Mouse (Mus musculus) embryonic facial prominence, embryonic 14.5 days (tissue): ENCODE results near the gene Ahcyl1. TPM values are rescaled to one million over a fixed set of nuclear protein-coding genes. Genes with fewer than 3 reads are reported as not detected.

ENCODE experiments used
- ATAC-seq: fragments of 200-750 bp; cut with Nextera tagmentation; 2 replicates; pipeline ENCODE4 v1.8.0; 2017; ENCODE audit warnings: low read depth, moderate number of reproducible peaks, moderate TSS enrichment
- DNase-seq: peaks from one replicate; pipeline ENCODE4 v3.0.0-alpha.2; 2015; ENCODE audit warnings: low spot score
- H3K27ac ChIP-seq: fragments of 300-500 bp; sonication (generic); replicated peaks from 2 replicates; pipeline ENCODE4 v1.5.1; 2014; ENCODE audit warnings: low read depth, mild to moderate bottlenecking, low read length, moderate library complexity
- H3K27me3 ChIP-seq: fragments of 300-500 bp; sonication (generic); replicated peaks from 2 replicates; pipeline ENCODE4 v1.6.1; 2014; ENCODE audit warnings: low read length; ENCODE audit not compliant: control insufficient read depth, insufficient read depth
- H3K36me3 ChIP-seq: fragments of 300-500 bp; sonication (generic); 2 replicates; pipeline ENCODE4 v1.6.1; 2014; ENCODE audit warnings: low read length, mixed read lengths; ENCODE audit not compliant: control insufficient read depth, insufficient read depth
- H3K4me1 ChIP-seq: fragments of 300-500 bp; sonication (generic); 2 replicates; pipeline ENCODE4 v1.6.1; 2014; ENCODE audit warnings: antibody characterized with exemption, low read length; ENCODE audit not compliant: control insufficient read depth, insufficient read depth
- H3K4me2 ChIP-seq: fragments of 300-500 bp; sonication (generic); 2 replicates; pipeline ENCODE4 v1.6.1; 2014; ENCODE audit warnings: low read depth, mild to moderate bottlenecking, low read length, moderate library complexity, mixed read lengths
- H3K4me3 ChIP-seq: fragments of 300-500 bp; sonication (generic); 2 replicates; pipeline ENCODE4 v1.5.1; 2014; ENCODE audit warnings: low read depth, mild to moderate bottlenecking, low read length
- H3K9ac ChIP-seq: fragments of 300-500 bp; sonication (generic); 2 replicates; pipeline ENCODE4 v1.6.1; 2014; ENCODE audit warnings: low read depth, mild to moderate bottlenecking, low read length, moderate library complexity, mixed read lengths
- H3K9me3 ChIP-seq: fragments of 300-500 bp; sonication (generic); 2 replicates; pipeline ENCODE4 v1.6.1; 2016; ENCODE audit warnings: low read length; ENCODE audit not compliant: control insufficient read depth
- WGBS: fragments of 180-500 bp; shearing (Covaris S2); extraction: QIAGEN DNeasy Blood & Tissue Kit; methylation state at CpG from one replicate; pipeline ENCODE4 v1.1.7; 2014; 5-methylcytosine and 5-hydroxymethylcytosine counted together
- polyA plus RNA-seq: library from polyadenylated mRNA; unstranded; fragments of >200 nt; fragmentation: Nextera tagmentation; extraction: Ambion mirVana; gene quantifications from 2 replicates; pipeline ENCODE4 v1.2.1, GENCODE M21; 2014

The Ahcyl1 gene
- polyA plus RNA-seq, 1 experiment from 2014 or later = 89.3 TPM

DNA sequence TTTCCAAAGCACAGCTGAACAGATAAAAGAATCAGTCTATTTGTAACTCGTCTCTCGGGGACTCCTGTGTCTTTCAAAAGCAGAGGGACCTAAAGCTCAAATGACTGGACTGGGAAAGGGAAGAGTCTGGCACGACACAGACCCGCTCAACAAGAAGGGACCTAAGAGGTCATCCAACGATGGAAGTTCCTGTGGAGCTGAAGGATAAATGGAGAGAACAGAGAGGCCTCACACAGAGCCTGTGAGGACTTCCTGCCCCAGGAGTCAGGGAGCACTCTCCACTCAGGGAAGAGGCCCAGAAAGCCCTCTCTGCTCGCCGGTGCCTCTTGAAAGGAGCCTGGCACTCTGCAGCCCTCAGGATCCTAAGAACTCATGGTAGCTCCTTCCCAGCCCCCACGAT lies 60.5 kb downstream of the Ahcyl1 start:
- no peaks in the 10 kb centered on the region for H3K27me3 ChIP-seq
- H3K4me1 ChIP-seq = no peaks in the 10 kb centered on the region
- no peaks in the 10 kb centered on the region for H3K9me3 ChIP-seq
- 44% methylated on average over 8 of the region's 8 CpGs for WGBS
- ATAC-seq (no peak), DNase-seq (no peak)
- H3K36me3 ChIP-seq = no peaks in the 10 kb centered on the region
- H3K9ac ChIP-seq = no peak overlapping the region
- H3K27ac ChIP-seq = no peak overlapping the region
- no peak overlapping the region for H3K4me3 ChIP-seq
- H3K4me2 ChIP-seq = no peak overlapping the region

DNA sequence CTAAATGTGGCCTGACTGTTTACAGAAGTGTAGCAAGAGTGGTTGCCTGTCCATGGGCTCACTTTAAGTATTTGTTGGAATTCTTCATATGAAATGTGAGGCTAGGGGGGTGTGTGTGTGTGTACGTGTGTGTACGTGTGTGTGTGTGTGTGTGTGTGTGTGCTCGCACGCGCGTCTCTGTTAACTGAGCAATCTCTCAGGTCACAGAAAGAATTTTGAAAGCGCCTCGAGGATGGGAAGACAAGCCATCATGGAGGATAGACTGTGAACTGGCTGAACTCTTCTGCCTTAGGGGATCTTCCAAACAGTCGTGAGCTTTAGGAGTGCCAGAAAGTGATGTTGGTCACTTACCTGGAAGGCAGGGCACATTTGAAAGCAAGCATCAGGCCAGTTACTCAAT lies 62.5 kb downstream of the Ahcyl1 start:
- H3K9me3 ChIP-seq = no peaks in the 10 kb centered on the region
- peaks cover 6% of the 10 kb centered on the region for H3K4me1 ChIP-seq
- no peak for ATAC-seq
- no peaks in the 10 kb centered on the region for H3K27me3 ChIP-seq
- H3K36me3 ChIP-seq = 0 out of 2 replicates have a peak, but pooled peaks cover 4% of the 10 kb centered on the region
- 89% methylated on average over 9 of the region's 9 CpGs for WGBS
- no peak overlapping the region for H3K27ac ChIP-seq
- no peak for DNase-seq
- H3K4me3 ChIP-seq = no peak overlapping the region
- H3K4me2 ChIP-seq = no peak overlapping the region
- no peak overlapping the region for H3K9ac ChIP-seq

DNA sequence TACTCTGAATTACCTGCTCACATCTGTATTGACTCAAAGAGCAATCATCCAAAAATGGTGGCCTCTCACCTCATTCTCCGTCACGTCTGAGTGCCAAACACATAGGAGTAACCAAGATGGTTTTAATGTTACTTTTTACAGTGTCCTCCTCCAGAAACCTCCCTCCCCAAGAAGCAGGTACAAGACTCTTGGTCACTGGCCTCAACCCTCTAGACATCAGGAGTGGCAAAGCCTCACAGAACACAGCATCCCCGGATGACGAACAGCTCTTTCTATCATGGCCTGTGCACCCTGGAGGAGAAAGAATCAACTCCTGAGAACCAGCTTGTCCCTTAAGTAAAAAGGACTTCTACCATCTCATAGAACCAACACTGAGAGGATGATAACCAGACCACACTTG lies 63.6 kb downstream of the Ahcyl1 start:
- Histone ChIP-seq H3K27me3 (no peaks in the 10 kb centered on the region), H3K4me3 (no peak overlapping the region), H3K9me3 (no peaks in the 10 kb centered on the region), H3K27ac (no peak overlapping the region), H3K4me1 (peaks cover 6% of the 10 kb centered on the region), H3K36me3 (peaks cover 4% of the 10 kb centered on the region), H3K4me2 (no peak overlapping the region), H3K9ac (no peak overlapping the region)
- no peak for ATAC-seq
- whole genome bisulfite sequencing = 86% methylated on average over 4 of the region's 4 CpGs
- DNase-seq = no peak

DNA sequence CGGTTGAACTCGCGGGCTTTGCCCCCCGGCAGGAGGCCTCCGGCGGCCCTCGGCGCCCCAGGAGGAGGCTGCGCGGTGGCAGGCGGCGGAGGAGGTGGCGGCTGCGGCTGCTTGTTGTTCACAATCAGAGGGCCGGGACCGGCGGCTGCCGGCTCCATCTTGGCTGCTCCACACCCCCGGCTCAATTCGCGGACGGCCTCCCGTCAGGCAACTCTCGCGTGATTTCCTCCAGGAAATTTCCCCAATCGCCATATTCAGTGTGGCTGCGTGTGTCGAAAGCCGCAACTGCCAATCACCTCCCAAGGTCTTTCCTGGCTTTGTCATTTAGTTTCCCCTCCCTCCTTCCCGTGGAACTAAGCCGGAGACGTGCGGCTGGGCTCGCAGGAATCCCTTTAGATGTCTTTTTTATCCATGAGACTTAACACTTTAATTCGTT lies 64.8 kb downstream of the Ahcyl1 start, which contains the start of gene Strip1:
Gene Strip1, minus strand, starts transcription at position 172 of the 436 bp plus-strand sequence.
- under 1% methylated on average over 22 of the region's 35 CpGs for WGBS
- DNase-seq (peak; percentile 98), ATAC-seq (peak; percentile 98)
- Histone ChIP-seq H3K36me3 (peaks cover 17% of the 10 kb centered on the region), H3K9me3 (no peaks in the 10 kb centered on the region), H3K4me1 (peaks cover 6% of the 10 kb centered on the region), H3K27me3 (no peaks in the 10 kb centered on the region), H3K4me2 (peak within 1 kb of the TSS; percentile 85), H3K4me3 (peak within 1 kb of the TSS; percentile 83), H3K27ac (peak within 1 kb of the TSS; percentile 91), H3K9ac (peak within 1 kb of the TSS; percentile 93)

DNA sequence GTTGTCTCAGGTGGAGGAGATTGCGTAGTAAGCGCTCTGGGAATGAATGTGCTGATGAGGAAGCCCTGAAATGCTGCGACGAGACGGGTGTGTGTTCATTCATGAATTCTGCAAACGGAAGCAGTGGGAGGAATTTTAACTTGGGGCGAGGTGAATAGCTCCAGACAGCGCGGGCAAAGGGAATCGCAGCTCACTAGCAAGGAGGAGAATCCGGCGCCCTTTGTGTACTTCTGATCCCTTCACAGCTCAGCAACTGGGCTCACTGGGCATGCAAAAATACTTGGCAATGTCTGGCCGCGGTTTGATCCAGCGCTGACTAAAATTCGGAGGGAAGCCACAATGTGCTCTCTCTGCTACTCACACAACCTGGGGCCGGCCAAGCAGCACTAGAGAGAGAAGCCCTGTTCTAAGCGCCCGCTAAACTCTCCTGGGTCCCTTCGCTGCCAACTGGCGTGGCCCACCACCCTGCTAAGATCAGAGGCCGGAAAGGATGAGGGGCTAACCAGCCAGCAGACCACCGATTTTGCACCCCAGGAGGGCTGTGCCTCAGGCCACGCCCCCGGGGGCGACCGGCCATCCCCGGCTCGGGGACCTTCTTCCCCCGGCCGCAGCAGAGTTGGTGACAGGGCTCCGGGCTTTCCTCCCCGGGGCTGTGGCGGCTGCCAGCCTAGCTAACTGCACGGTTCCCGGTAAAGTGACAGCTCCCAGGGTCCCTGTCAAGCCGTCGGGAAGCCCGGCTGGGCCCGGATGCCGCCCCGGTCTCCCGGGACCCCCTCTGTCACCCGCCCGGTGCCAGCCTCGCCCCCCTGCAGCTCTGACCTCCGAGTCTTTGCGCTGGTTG lies 65.5 kb downstream of the Ahcyl1 start, which contains the start of gene Gm10961:
Gene Gm10961, plus strand, starts transcription at position 641 of the 841 bp plus-strand sequence.
- Histone ChIP-seq H3K36me3 (peaks cover 23% of the 10 kb centered on the region), H3K4me1 (peaks cover 6% of the 10 kb centered on the region), H3K4me2 (peak within 1 kb of the TSS; percentile 85), H3K27ac (peak within 1 kb of the TSS; percentile 91), H3K9me3 (no peaks in the 10 kb centered on the region), H3K27me3 (no peaks in the 10 kb centered on the region), H3K9ac (peak within 1 kb of the TSS; percentile 93), H3K4me3 (peak within 1 kb of the TSS; percentile 83)
- peak; percentile 55 for DNase-seq
- ATAC-seq = peak; percentile 64
- under 1% methylated on average over 41 of the region's 48 CpGs for WGBS

DNA sequence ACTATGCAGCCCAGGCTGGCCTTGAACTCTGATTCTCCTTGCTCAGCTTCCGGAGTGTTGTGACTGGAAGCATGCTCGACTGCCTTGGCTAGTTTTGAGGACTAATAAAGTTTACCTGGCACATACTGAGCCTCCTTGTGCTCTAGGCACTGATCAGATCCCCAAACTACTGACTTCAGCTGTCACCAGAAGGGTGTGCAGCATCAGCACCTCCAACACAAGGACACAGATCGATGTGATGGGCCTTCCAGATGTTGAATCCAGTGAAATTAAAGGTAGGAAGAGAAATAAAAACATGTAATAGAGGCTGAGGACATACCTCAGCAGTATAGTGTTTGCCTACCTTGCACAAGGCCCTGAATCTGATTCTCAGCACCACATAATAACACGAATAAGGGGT lies 66.9 kb downstream of the Ahcyl1 start:
- Histone ChIP-seq H3K4me1 (peaks cover 6% of the 10 kb centered on the region), H3K27me3 (no peaks in the 10 kb centered on the region), H3K9me3 (no peaks in the 10 kb centered on the region), H3K4me3 (no peak overlapping the region), H3K27ac (no peak overlapping the region), H3K4me2 (no peak overlapping the region), H3K9ac (no peak overlapping the region), H3K36me3 (peaks cover 38% of the 10 kb centered on the region)
- ATAC-seq (no peak), DNase-seq (no peak)
- WGBS = 91% methylated on average over 4 of the region's 4 CpGs

DNA sequence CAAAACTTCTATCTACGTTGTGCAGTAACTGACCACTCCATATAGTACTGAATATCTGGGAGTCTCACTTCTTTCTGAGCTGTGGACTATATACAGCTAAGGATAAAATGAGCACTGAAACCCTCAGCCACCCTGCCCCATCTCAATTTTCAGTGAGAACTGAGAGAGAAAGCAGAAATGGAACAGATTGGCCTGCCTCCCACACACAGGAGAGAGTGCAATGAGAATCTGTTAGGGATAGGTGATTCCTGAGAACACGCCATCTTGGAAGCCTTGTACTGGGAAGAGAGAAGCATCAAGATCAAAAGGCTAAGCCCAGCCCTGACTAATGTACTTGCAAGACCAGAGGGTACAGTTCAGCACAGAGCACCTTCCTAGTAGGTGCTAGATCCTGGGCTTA lies 67.8 kb downstream of the Ahcyl1 start:
- DNase-seq = no peak
- no peak overlapping the region for H3K27ac ChIP-seq
- ATAC-seq = no peak
- no peak overlapping the region for H3K4me3 ChIP-seq
- WGBS = 90% methylated on average over 2 of the region's 2 CpGs
- H3K36me3 ChIP-seq = peaks cover 46% of the 10 kb centered on the region
- H3K4me2 ChIP-seq = no peak overlapping the region
- H3K9me3 ChIP-seq = no peaks in the 10 kb centered on the region
- no peaks in the 10 kb centered on the region for H3K27me3 ChIP-seq
- H3K4me1 ChIP-seq = peaks cover 6% of the 10 kb centered on the region
- no peak overlapping the region for H3K9ac ChIP-seq

DNA sequence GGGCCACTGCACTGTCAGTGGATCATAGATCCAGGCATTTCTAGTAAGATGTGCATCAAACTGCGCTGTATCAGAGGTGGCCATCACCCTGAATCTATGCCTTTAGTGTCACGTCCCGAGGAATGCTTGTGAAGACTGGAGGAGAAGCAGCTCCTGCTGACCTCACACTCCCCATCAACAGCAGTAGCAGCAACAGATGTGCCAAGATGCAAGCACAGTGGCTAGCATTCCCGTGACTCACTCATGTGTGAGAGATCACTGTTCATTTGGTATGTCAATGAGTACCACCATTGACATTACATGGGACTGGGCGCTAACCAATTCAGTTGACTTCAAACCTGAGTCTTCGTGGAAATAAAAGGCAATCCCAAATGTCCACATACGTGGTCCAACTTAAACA lies 68.7 kb downstream of the Ahcyl1 start:
- DNase-seq (no peak), ATAC-seq (no peak)
- peaks cover 6% of the 10 kb centered on the region for H3K4me1 ChIP-seq
- no peak overlapping the region for H3K9ac ChIP-seq
- H3K27me3 ChIP-seq = no peaks in the 10 kb centered on the region
- H3K4me2 ChIP-seq = no peak overlapping the region
- H3K36me3 ChIP-seq = peaks cover 54% of the 10 kb centered on the region
- no peaks in the 10 kb centered on the region for H3K9me3 ChIP-seq
- WGBS = 91% methylated on average over 7 of the region's 7 CpGs
- no peak overlapping the region for H3K27ac ChIP-seq
- H3K4me3 ChIP-seq = no peak overlapping the region

DNA sequence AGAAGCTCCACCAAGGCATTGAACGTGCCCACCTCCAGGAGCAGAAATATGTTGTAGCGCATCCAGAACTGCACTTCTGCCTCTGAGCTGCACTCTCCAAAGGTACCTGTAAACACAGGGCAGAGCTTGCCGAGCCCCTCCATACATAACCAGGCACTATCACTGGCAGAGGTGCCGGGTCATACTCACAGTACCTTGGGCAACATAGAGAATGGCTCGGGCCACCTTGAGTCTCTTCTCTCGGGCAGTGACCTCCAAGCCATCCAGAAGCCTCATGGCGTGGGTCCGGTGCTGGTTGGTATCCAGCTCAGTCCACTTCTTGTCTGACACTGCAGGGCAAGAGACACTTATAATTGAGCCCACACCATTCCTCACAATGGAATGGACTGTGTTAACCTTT lies 69.6 kb downstream of the Ahcyl1 start:
- no peak overlapping the region for H3K4me3 ChIP-seq
- WGBS = 95% methylated on average over 8 of the region's 8 CpGs
- no peak overlapping the region for H3K9ac ChIP-seq
- peaks cover 6% of the 10 kb centered on the region for H3K4me1 ChIP-seq
- H3K4me2 ChIP-seq = no peak overlapping the region
- ATAC-seq = no peak
- H3K27ac ChIP-seq = no peak overlapping the region
- DNase-seq = no peak
- no peaks in the 10 kb centered on the region for H3K9me3 ChIP-seq
- H3K36me3 ChIP-seq = peaks cover 62% of the 10 kb centered on the region
- H3K27me3 ChIP-seq = no peaks in the 10 kb centered on the region
